Mouse (Mus musculus) E14TG2a.4 (cell line): Measurements from ENCODE around the gene Rnf216.

Experiments used
- CTCF ChIP-seq: conservative IDR thresholded peaks from 2 replicates; pipeline ENCODE4 v1.5.1; 2014; ENCODE audit warnings: low read length
- NANOG ChIP-seq: IDR thresholded peaks from 2 replicates; pipeline ENCODE4 v1.6.1; 2014; ENCODE audit warnings: borderline replicate concordance, low read length, mixed read lengths

GRCm38 (mm10) chr5:143048232-143049012, 64.4 kb downstream of the Rnf216 start:
- TF ChIP-seq CTCF (no peak), NANOG (no peak)
